Mouse (Mus musculus): ENCODE measurements around the gene Tmprss7.

GRCm38 (mm10) chr16:45695445-45696160 lies 2.1 kb upstream of the Tmprss7 start:
- TF ChIP-seq CTCF (IDR thresholded peaks at IDR 0.05; ENCODE audit: extremely low read depth, insufficient read length, insufficient replicate concordance, low read depth, low read length) (no peak), POLR2A (IDR thresholded peaks at IDR 0.05; ENCODE audit: low read depth, low read length) (no peak)

Data from small intestine, adult 2 months (tissue).